In genomic region chr12:46719076-46719475, GRCm38 (mm10) we compare ENCODE assay signal across 27 mouse cellular contexts.
"Had no signal": no experiment of that assay in that cellular context is flagged by ENCODE, and none has a peak within 500 bp of the region (broad histone marks: within the 10 kb centered on the region; RNA-seq: fewer than 3 reads in every experiment).

No protein-coding gene starts in this region.

- H3K4me1 ChIP-seq: embryonic facial prominence, embryonic 12.5 days; embryonic facial prominence, embryonic 13.5 days; embryonic facial prominence, embryonic 15.5 days; heart, embryonic 10.5 days had no signal

- DNase-seq: cerebellum, adult 9-11 months; cerebellum, postnatal 10 days; cerebellum, postnatal 14 days; cerebellum, postnatal 25 days; cerebellum, postnatal 36 days; embryo, embryonic 11 days; forebrain, postnatal 0 days; gastrocnemius, adult 2 months; gastrocnemius, postnatal 10 days; gastrocnemius, postnatal 14 days; gastrocnemius, postnatal 25 days; gastrocnemius, postnatal 36 days; heart, adult 11 months; heart, adult 18-20 months; heart, adult 2 months had no signal

- H3K4me3 ChIP-seq: embryonic facial prominence, embryonic 10.5 days; embryonic facial prominence, embryonic 12.5 days; embryonic facial prominence, embryonic 13.5 days; embryonic facial prominence, embryonic 15.5 days; erythroblast, embryonic 14.5 days; forebrain, embryonic 10.5 days; forebrain, embryonic 12.5 days; forebrain, embryonic 13.5 days; forebrain, embryonic 15.5 days; gastrocnemius, adult 2 months; heart, adult 2 months; heart, embryonic 10.5 days had no signal

- H3K36me3 ChIP-seq: embryonic facial prominence, embryonic 10.5 days; embryonic facial prominence, embryonic 12.5 days; embryonic facial prominence, embryonic 13.5 days; embryonic facial prominence, embryonic 15.5 days; forebrain, embryonic 10.5 days; forebrain, embryonic 12.5 days; forebrain, embryonic 15.5 days; heart, embryonic 10.5 days had no signal

- H3K27me3 ChIP-seq: embryonic facial prominence, embryonic 12.5 days; embryonic facial prominence, embryonic 13.5 days; embryonic facial prominence, embryonic 15.5 days; forebrain, embryonic 12.5 days; forebrain, embryonic 13.5 days; forebrain, embryonic 15.5 days had no signal

- H3K9me3 ChIP-seq: embryonic facial prominence, embryonic 10.5 days; embryonic facial prominence, embryonic 12.5 days; embryonic facial prominence, embryonic 13.5 days; embryonic facial prominence, embryonic 15.5 days; forebrain, embryonic 10.5 days; forebrain, embryonic 12.5 days; forebrain, embryonic 13.5 days; forebrain, embryonic 15.5 days; heart, embryonic 10.5 days had no signal

- H3K9ac ChIP-seq: embryonic facial prominence, embryonic 12.5 days; embryonic facial prominence, embryonic 13.5 days; embryonic facial prominence, embryonic 15.5 days; forebrain, embryonic 12.5 days; forebrain, embryonic 13.5 days; forebrain, embryonic 15.5 days; forebrain, postnatal 0 days had no signal

- H3K27ac ChIP-seq: embryonic facial prominence, embryonic 10.5 days; embryonic facial prominence, embryonic 12.5 days; embryonic facial prominence, embryonic 13.5 days; embryonic facial prominence, embryonic 15.5 days; forebrain, embryonic 10.5 days; forebrain, embryonic 12.5 days; forebrain, embryonic 13.5 days; forebrain, embryonic 15.5 days; gastrocnemius, adult 2 months; heart, adult 2 months; heart, embryonic 10.5 days had no signal

- ATAC-seq: forebrain, embryonic 13.5 days; forebrain, embryonic 14.5 days; forebrain, embryonic 15.5 days; forebrain, embryonic 16.5 days; forebrain, postnatal 0 days had no signal
